Mouse (Mus musculus): Measurements from ENCODE around the gene Srsf1. TPM values are rescaled to one million over a fixed set of nuclear protein-coding genes. Genes with fewer than 3 reads are reported as not detected.

Srsf1 gene
- polyA plus RNA-seq, 1 experiment from 2014 or later, result 271 TPM

DNA sequence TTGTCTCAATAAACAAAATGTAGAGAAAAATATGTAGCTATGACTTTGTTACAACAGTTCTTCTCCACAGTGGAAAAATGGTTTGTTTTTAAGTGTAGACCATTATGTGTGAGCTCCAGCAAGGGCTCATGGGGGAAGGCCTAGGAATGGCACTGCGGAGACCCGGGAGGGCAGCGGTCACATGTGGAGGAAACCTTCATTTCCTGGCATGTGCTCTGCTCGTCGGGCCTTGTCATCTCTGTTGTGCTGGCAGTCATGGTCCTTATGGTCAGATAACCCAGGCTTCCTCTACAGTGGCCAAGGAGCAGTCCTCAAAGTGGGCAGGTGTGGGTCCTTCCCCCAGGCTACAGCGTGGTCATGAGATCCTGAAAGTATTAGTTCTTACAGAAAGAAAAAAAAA lies 36.5 kb downstream of the Srsf1 start:
- Histone ChIP-seq H3K9me3 (no peaks in the 10 kb centered on the region), H3K27ac (no peak overlapping the region), H3K36me3 (peaks cover 28% of the 10 kb centered on the region), H3K4me3 (replicated peaks) (no peak overlapping the region), H3K4me1 (peaks cover 8% of the 10 kb centered on the region; the same call in 1 of the 2 replicates), H3K27me3 (replicated peaks) (no peaks in the 10 kb centered on the region), H3K9ac (no peak overlapping the region), H3K4me2 (no peak overlapping the region)
- ATAC-seq (ENCODE audit: insufficient read depth, low FRiP score, low read depth), result no peak
- 71% methylated on average over 6 of the region's 6 CpGs for WGBS

DNA sequence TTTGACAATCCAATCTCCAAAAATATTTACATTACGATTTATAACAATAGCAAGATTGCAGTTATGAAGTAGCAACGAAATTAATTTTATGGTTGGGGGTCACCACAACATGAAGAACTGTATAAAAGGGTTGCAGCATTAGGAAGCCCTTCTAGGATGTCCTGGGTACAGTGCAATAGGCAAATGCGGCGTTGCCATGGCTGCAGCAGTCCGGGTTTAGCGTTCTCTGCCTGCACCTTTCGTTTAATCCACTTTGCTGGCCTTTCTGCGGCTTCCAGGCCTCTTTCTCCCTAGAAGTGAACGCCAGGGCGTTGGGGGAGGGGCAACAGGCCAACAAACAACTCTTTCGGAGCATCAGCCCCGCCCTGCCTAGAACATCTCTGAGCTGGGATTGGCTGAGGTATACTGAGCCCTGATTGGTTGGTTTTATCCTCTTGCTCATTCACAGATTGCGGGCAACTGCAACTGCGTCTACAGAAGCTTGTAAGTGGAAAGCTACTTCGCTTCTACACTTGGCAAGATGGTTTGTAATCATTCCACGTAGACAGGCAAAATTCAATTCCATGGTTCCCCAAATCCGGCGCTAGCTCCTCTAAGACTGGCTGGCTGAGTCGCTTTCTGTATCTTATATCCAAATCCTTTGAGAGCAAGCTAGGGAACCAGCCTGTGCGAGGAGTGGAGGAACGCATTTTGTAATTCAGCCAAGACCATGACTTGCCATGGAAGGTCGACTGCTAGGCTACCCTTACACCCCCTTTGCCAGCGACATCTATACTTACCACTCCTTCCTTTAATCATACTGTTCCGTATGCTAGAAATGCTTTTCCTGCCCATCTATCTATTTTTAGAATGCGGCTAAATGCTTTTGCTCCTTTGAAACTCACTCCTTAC lies 39.8 kb downstream of the Srsf1 start:
- 6% methylated on average over 25 of the region's 25 CpGs for WGBS

DNA sequence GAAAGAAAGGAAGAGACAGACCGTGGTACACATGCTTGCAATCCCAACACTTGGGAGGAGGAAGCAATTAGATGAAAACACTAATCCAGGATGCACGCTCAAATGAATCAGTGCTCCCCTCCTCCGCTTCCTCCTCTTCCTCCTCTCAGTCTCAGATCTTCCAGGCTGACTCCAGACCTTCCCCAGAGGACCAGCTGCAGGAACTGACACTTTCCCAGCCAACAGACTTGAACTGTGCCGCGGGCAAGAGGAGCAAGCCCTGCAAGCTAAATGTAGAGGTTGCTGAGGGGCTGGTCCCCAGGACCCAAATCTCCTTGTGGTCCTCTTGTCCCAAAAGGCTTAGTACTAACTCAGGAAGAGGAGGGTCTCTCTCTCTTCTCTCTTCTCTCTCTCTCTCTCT lies 42.0 kb downstream of the Srsf1 start:
- H3K36me3 ChIP-seq, result no peaks in the 10 kb centered on the region
- no peak overlapping the region for H3K27ac ChIP-seq
- no peak overlapping the region for H3K4me2 ChIP-seq
- H3K27me3 ChIP-seq (replicated peaks), result no peaks in the 10 kb centered on the region
- H3K9ac ChIP-seq, result no peak overlapping the region
- H3K9me3 ChIP-seq, result no peaks in the 10 kb centered on the region
- WGBS, result 64% methylated on average over 5 of the region's 5 CpGs
- no peak overlapping the region for H3K4me3 ChIP-seq (replicated peaks)
- peaks cover 8% of the 10 kb centered on the region; the same call in 1 of the 2 replicates for H3K4me1 ChIP-seq
- ATAC-seq (ENCODE audit: insufficient read depth, low FRiP score, low read depth), result no peak

More for the DNA sequence above, 39.8 kb downstream of the Srsf1 start:
- Histone ChIP-seq H3K27ac (peak overlapping the region; percentile 57; the same call in 1 of the 2 replicates), H3K4me2 (peak overlapping the region; percentile 60), H3K9ac (no peak overlapping the region; the same call in 1 of the 2 replicates), H3K4me1 (peaks cover 8% of the 10 kb centered on the region; the same call in 1 of the 2 replicates), H3K36me3 (0 out of 2 replicates have a peak, but pooled peaks cover 7% of the 10 kb centered on the region), H3K27me3 (replicated peaks) (no peaks in the 10 kb centered on the region), H3K9me3 (no peaks in the 10 kb centered on the region), H3K4me3 (replicated peaks) (peak overlapping the region; percentile 24)
- peak; percentile 90 for ATAC-seq (ENCODE audit: insufficient read depth, low FRiP score, low read depth)

DNA sequence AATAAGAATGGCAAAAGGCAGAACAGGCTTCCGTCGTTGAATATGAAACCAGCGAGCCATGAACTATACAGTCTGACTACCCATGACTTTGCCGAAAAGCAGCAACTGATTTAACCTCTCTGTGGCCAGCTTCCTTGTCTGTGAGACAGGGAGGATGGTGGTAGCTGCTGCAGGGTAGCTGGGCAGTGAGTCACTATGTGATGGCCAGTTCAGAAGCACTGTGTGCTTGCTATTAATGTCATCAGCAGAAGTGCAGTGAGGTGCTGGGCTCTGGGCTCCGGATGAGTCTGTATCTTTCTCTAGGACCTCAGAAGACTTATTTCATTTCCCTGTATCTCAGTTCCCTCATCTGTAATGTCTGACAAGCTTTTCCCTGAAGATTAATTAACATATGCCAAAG lies 43.1 kb downstream of the Srsf1 start:
- no peaks in the 10 kb centered on the region for H3K36me3 ChIP-seq
- H3K4me1 ChIP-seq, result peaks cover 8% of the 10 kb centered on the region; the same call in 1 of the 2 replicates
- H3K4me2 ChIP-seq, result no peak overlapping the region
- 71% methylated on average over 5 of the region's 5 CpGs for WGBS
- H3K9ac ChIP-seq, result no peak overlapping the region
- no peaks in the 10 kb centered on the region for H3K27me3 ChIP-seq (replicated peaks)
- H3K27ac ChIP-seq, result no peak overlapping the region
- ATAC-seq (ENCODE audit: insufficient read depth, low FRiP score, low read depth), result no peak
- H3K9me3 ChIP-seq, result no peaks in the 10 kb centered on the region
- no peak overlapping the region for H3K4me3 ChIP-seq (replicated peaks)

DNA sequence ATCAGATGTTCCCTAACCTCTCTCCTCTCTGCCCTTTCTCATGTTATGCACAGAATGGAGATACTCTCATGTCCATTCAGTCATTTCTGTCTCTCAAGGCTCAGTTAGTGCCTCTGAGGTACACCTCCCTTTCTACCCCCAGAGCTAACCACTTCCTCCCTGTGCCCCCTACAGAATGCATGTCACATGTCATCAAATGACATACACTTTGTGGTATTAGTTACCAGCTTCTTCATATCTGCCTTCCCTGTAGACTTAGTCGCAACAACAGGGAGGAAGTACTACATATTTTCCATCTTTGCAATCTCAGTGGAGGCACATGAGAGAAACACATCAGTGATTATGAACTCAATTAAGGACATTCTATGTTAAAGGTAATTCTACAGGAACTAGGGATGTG lies 44.8 kb downstream of the Srsf1 start:
- H3K4me2 ChIP-seq, result no peak overlapping the region
- H3K4me3 ChIP-seq (replicated peaks), result no peak overlapping the region
- 65% methylated on average over 1 of the region's 1 CpGs for WGBS
- H3K27ac ChIP-seq, result no peak overlapping the region
- ATAC-seq (ENCODE audit: insufficient read depth, low FRiP score, low read depth), result no peak
- no peak overlapping the region for H3K9ac ChIP-seq
- H3K36me3 ChIP-seq, result no peaks in the 10 kb centered on the region
- no peaks in the 10 kb centered on the region for H3K27me3 ChIP-seq (replicated peaks)
- no peaks in the 10 kb centered on the region for H3K9me3 ChIP-seq
- H3K4me1 ChIP-seq, result peaks cover 10% of the 10 kb centered on the region

DNA sequence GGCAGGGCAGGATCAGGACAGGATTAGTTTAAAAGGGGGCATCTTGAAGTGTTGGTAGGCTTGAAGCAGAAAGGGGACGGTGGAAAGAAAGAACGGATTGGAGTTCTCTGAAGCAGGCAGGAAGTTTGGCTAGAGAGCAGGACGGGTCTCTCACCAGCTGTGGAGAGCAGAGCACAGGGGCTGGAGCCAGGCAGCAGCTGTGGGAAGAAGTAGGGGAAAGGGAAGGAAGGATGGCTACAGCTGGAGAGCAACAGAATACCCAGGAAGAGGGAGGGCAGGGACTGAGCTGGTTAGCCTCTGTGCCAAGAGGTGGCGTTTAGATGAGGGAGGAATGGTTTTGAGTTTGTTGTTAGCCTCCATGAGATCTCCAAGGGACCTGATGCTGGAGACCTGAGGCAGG lies 50.0 kb downstream of the Srsf1 start:
- peak overlapping the region; percentile 72 for H3K27ac ChIP-seq
- peak overlapping the region; percentile 86 for H3K4me2 ChIP-seq
- no peaks in the 10 kb centered on the region for H3K36me3 ChIP-seq
- 0 out of 2 replicates have a peak, but pooled peaks have one; percentile 54 for ATAC-seq (ENCODE audit: insufficient read depth, low FRiP score, low read depth)
- H3K9ac ChIP-seq, result no peak overlapping the region
- no peak overlapping the region for H3K4me3 ChIP-seq (replicated peaks)
- peaks cover 21% of the 10 kb centered on the region for H3K4me1 ChIP-seq
- H3K27me3 ChIP-seq (replicated peaks), result no peaks in the 10 kb centered on the region
- no peaks in the 10 kb centered on the region for H3K9me3 ChIP-seq
- WGBS, result 15% methylated on average over 4 of the region's 4 CpGs

- H3K9me3 ChIP-seq, result no peaks in the 10 kb centered on the region
- peak within 1 kb of the TSS; percentile 65 for H3K4me3 ChIP-seq (replicated peaks)
- 29% methylated on average over 17 of the region's 17 CpGs for WGBS
- H3K27me3 ChIP-seq (replicated peaks), result no peaks in the 10 kb centered on the region
- H3K9ac ChIP-seq, result peak within 1 kb of the TSS; percentile 73
- peak within 1 kb of the TSS; percentile 86 for H3K4me2 ChIP-seq
- ATAC-seq (ENCODE audit: insufficient read depth, low FRiP score, low read depth), result no peak
- H3K4me1 ChIP-seq, result peaks cover 21% of the 10 kb centered on the region
- peak within 1 kb of the TSS; percentile 83 for H3K27ac ChIP-seq
- no peaks in the 10 kb centered on the region for H3K36me3 ChIP-seq
Measured at GRCm38 (mm10) chr11:88098021-88098729, 51.0 kb downstream of the Srsf1 start, which contains the start of gene Cuedc1. Cuedc1 (plus strand) TSS chr11:88098058.

GRCm38 (mm10) chr11:88098787-88099598 lies 51.8 kb downstream of the Srsf1 start:
- Histone ChIP-seq H3K4me1 (peaks cover 21% of the 10 kb centered on the region), H3K36me3 (no peaks in the 10 kb centered on the region), H3K27ac (peak overlapping the region; percentile 83), H3K9me3 (no peaks in the 10 kb centered on the region), H3K27me3 (replicated peaks) (no peaks in the 10 kb centered on the region), H3K9ac (peak overlapping the region; percentile 73), H3K4me2 (peak overlapping the region; percentile 86), H3K4me3 (replicated peaks) (peak overlapping the region; percentile 65)
- ATAC-seq (ENCODE audit: insufficient read depth, low FRiP score, low read depth), result peak; percentile 56
- WGBS, result under 1% methylated on average over 92 of the region's 95 CpGs

- Histone ChIP-seq H3K4me1 (peaks cover 21% of the 10 kb centered on the region), H3K9me3 (no peaks in the 10 kb centered on the region), H3K4me2 (peak overlapping the region; percentile 86), H3K27me3 (replicated peaks) (no peaks in the 10 kb centered on the region), H3K9ac (peak overlapping the region; percentile 73), H3K27ac (peak overlapping the region; percentile 83), H3K4me3 (replicated peaks) (peak overlapping the region; percentile 65), H3K36me3 (no peaks in the 10 kb centered on the region)
- WGBS, result under 1% methylated on average over 27 of the region's 38 CpGs
- peak; percentile 29; the same call in 1 of the 2 replicates for ATAC-seq (ENCODE audit: insufficient read depth, low FRiP score, low read depth)
Measured at GRCm38 (mm10) chr11:88099599-88100023, 52.4 kb downstream of the Srsf1 start.

DNA sequence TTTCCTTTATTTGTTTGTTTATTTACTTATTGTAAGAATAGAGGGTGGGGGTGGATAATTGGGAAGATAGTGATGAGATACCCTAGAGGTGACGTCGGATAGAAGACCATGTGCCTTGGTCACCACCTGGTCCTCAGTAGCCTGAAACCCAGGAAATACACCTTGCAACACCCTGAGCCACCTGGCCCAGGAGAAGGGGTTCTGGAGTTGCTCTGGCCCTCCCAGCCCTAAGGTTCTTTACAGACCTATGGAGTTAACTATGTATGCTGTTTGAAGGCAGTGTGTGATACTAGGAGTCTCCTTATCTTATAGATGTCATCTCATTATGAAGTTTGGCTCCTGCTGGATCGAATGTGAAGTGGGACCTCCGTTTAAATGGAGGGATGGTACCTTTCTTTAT lies 53.0 kb downstream of the Srsf1 start:
- Histone ChIP-seq H3K9ac (no peak overlapping the region), H3K4me1 (peaks cover 21% of the 10 kb centered on the region), H3K36me3 (no peaks in the 10 kb centered on the region), H3K9me3 (no peaks in the 10 kb centered on the region), H3K27ac (0 out of 2 replicates have a peak overlapping the region, but pooled peaks have one; percentile 83), H3K27me3 (replicated peaks) (no peaks in the 10 kb centered on the region), H3K4me3 (replicated peaks) (peak overlapping the region; percentile 65), H3K4me2 (peak overlapping the region; percentile 86)
- 35% methylated on average over 4 of the region's 4 CpGs for WGBS
- ATAC-seq (ENCODE audit: insufficient read depth, low FRiP score, low read depth), result no peak
